Mouse (Mus musculus) ES-E14 (cell line): ENCODE measurements around the gene Fuom. TPM values are rescaled to one million over a fixed set of nuclear protein-coding genes. Genes with fewer than 3 reads are reported as not detected.

Experiments
- DNase-seq: peaks from one replicate; pipeline ENCODE4 v3.0.0-alpha.2; 2013; ENCODE audit warnings: low read depth, low spot score
- H3K27ac ChIP-seq: 2 replicates; pipeline ENCODE4 v1.5.1; 2012; ENCODE audit warnings: low read depth, mild to moderate bottlenecking, low read length, moderate library complexity, mixed read lengths; ENCODE audit not compliant: poor library complexity, insufficient read depth, severe bottlenecking
- H3K36me3 ChIP-seq: 2 replicates; pipeline ENCODE4 v1.6.1; 2012; ENCODE audit warnings: mild to moderate bottlenecking, low read length, moderate library complexity, mixed read lengths; ENCODE audit not compliant: control insufficient read depth, poor library complexity, insufficient read depth, severe bottlenecking
- H3K4me1 ChIP-seq, 2 experiments: fragments of 150-350 bp in 1 of 2; sonication (generic) in 1 of 2; 2 replicates each; pipeline ENCODE4 v1.6.1; 2012; ENCODE audit warnings: low read length in 2 of 2, mild to moderate bottlenecking in 1 of 2, mixed read lengths in 1 of 2; ENCODE audit not compliant: control insufficient read depth in 2 of 2, insufficient read depth in 2 of 2, poor library complexity in 1 of 2
- H3K4me3 ChIP-seq, 2 experiments: fragments of 150-350 bp in 1 of 2; sonication (generic) in 1 of 2; 2 replicates each; pipeline ENCODE4 v1.5.1; 2012; ENCODE audit warnings: low read length in 2 of 2, low read depth in 1 of 2, mild to moderate bottlenecking in 1 of 2, mixed read lengths in 1 of 2; ENCODE audit not compliant: insufficient read depth in 1 of 2, poor library complexity in 1 of 2, severe bottlenecking in 1 of 2
- H3K9ac ChIP-seq: 2 replicates; pipeline ENCODE4 v1.6.1; 2012; ENCODE audit warnings: low read depth, mild to moderate bottlenecking, low read length, mixed read lengths; ENCODE audit not compliant: poor library complexity, insufficient read depth, severe bottlenecking
- H3K9me3 ChIP-seq: fragments of 150-350 bp; sonication (generic); 2 replicates; pipeline ENCODE4 v1.6.1; 2012; ENCODE audit warnings: low read depth, mild to moderate bottlenecking, low read length; ENCODE audit not compliant: control insufficient read depth, insufficient read depth
- CHD2 ChIP-seq: IDR thresholded peaks from 2 replicates; pipeline ENCODE4 v1.6.1; 2014; ENCODE audit warnings: mild to moderate bottlenecking, low read depth, low read length, inconsistent platforms
- HCFC1 ChIP-seq: IDR thresholded peaks from 2 replicates; pipeline ENCODE4 v1.6.1; 2012; ENCODE audit warnings: low read length, inconsistent platforms, borderline replicate concordance; ENCODE audit not compliant: insufficient read depth
- MAFK ChIP-seq: IDR thresholded peaks from 2 replicates; pipeline ENCODE4 v1.6.1; 2014; ENCODE audit warnings: mild to moderate bottlenecking, low read depth, low read length, inconsistent platforms; ENCODE audit not compliant: insufficient read depth
- ZC3H11A ChIP-seq: IDR thresholded peaks from 2 replicates; pipeline ENCODE4 v1.6.1; 2012; ENCODE audit warnings: low read depth, mild to moderate bottlenecking, inconsistent platforms, low read length, borderline replicate concordance
- ZNF384 ChIP-seq: IDR thresholded peaks from 2 replicates; pipeline ENCODE4 v1.6.1; 2012; ENCODE audit warnings: low read depth, low read length, inconsistent platforms
- in situ Hi-C, 2 experiments: fragments of 600-800 bp; cut with MboI; formaldehyde crosslinking; loops; one replicate each; pipeline ENCODE4 v1.15.1; 2025; ENCODE audit warnings: low sequenced_read_pairs in 2 of 2, inconsistent platforms in 1 of 2; ENCODE audit not compliant: unreplicated experiment in 2 of 2
- total RNA-seq: library from RNA; depleted of rRNA; stranded (reverse); fragments of 300-350 nt; gene quantifications from 2 replicates; pipeline ENCODE4 v1.2.3, GENCODE M21; 2012

Gene Fuom
- total RNA-seq, 1 experiment, result 6.6 TPM

DNA sequence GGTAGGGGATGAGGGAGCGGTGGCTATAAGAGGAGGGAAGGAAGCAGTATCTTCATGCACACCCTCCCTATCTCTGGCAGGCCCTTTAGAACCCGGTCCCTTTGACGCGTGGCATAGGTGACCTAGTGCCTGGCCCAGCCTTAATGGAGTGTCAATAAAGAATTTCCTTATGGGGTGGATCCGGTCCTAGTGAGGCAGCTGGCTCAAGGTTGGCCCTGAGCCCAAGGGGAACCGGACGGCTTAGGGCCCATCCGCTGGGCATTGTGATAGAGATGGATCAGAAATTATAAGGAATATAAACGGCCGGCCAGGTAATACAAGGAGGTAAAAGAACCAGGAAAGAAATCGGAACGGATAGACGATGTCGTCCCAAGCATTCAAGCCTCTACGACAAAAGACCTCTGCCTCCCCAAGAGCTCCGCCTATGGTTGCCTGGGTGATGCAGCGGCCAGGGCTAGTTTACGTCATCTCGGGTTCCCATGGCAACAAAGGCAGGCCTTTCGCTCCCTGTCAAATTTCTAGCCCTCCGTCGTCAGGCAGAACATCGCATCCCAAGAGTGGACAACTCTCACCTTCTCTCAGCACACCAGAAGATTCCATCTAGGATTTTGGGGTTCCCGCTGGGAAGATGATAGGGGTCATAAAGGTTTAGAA lies 21.6 kb downstream of the Fuom start:
- Histone ChIP-seq H3K9me3 (no peaks in the 10 kb centered on the region), H3K27ac (no peak overlapping the region), H3K4me3 (no peak overlapping the region), H3K4me1 (no peaks in the 10 kb centered on the region), H3K9ac (no peak overlapping the region), H3K36me3 (no peaks in the 10 kb centered on the region)
- in situ Hi-C loops, result loop anchor here in 1 of 2 experiments (5.0 kb wide), 1 partner anchor 62 kb away; no protein-coding TSS in a partner anchor
- no peak for TF ChIP-seq MAFK
- no peak for TF ChIP-seq ZNF384
- no peak for TF ChIP-seq ZC3H11A
- TF ChIP-seq HCFC1, result no peak
- TF ChIP-seq CHD2, result no peak
- DNase-seq, result peak; percentile 78

DNA sequence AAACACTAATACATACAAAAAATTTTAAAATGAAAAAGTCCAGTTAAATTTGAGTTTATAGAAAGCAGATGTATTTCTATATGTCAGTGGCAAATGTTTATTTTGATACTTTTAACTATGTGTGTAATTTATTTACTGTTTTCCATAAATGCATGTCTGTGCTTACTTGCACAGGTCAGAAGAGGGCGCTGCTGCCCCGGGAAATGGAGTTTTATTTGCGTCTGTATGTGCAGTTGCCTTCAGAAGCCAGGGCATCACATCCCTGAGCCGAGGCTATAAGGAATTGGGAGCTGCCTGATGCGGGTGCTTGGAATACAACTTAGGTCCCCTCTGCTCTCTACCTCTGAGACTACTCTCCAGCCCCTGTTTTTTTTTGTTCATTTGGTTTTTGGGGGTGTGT lies 23.5 kb downstream of the Fuom start:
- Histone ChIP-seq H3K9ac (no peak overlapping the region), H3K4me3 (no peak overlapping the region), H3K27ac (no peak overlapping the region), H3K36me3 (no peaks in the 10 kb centered on the region), H3K9me3 (no peaks in the 10 kb centered on the region), H3K4me1 (no peaks in the 10 kb centered on the region)
- in situ Hi-C loops, result no loop called here
- TF ChIP-seq HCFC1 (no peak), CHD2 (no peak), MAFK (no peak), ZNF384 (0 out of 2 replicates have a peak, but pooled peaks have one; percentile 9), ZC3H11A (peak; percentile 92; the same call in 1 of the 2 replicates)
- DNase-seq, result peak; percentile 79

DNA sequence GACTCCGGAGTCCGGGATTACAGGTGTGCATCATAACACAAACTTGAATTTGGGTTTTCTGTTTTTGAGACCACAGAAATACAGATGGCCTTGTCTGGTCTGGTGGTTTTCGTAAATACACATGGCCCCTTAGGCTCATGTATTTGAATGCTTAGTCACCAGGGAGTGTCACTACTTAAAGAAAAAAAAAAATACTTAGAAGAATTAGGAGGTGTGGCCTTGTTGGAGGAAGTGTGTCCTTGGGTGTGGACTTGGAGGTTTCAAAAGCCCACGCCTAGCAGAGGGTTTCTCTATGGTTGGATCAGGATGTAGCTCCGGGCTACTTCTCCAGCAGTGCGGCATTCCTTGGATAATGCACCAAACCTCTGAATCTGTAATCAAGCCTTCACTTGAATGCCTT lies 24.5 kb downstream of the Fuom start:
- no peak for DNase-seq
- Histone ChIP-seq H3K9ac (no peak overlapping the region), H3K9me3 (no peaks in the 10 kb centered on the region), H3K4me3 (no peak overlapping the region), H3K27ac (peak overlapping the region; percentile 1; the same call in 1 of the 2 replicates), H3K4me1 (no peaks in the 10 kb centered on the region), H3K36me3 (no peaks in the 10 kb centered on the region)
- TF ChIP-seq ZNF384 (peak; percentile 35; the same call in 1 of the 2 replicates), ZC3H11A (no peak)
- in situ Hi-C loops, result no loop called here

DNA sequence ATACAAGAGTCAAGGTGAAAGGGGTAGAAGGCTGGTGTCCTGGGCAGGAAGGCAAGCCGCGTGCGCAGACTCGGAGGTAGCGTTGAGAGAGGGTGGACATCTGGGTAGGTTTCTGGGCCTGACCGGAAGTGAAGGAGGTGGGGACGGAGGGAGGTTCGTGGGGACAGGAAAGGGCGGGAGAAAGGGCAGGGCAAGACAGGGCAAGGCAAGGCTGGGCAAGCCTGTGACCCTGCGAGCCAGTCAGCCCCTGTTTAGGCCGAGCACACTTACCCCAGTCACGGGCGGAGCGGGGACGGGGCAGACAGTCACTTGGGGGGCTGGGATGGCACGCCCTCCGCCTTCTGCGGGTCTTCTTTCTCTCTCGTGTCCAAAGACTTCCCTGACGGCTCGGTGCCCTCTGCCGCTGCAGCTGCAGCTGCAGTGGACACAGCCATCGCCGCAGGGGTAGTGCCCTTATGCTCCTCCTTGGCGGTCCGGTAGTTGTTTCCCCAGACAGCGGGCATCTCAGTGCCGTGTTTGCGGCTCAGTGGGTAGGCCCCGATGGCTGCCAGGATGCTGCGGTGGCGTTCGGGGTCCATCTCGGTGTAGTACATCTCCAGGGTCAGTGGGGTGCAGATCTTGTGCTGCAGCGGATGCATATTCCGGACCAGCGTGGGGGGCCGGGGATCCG lies 32.1 kb downstream of the Fuom start:
- Histone ChIP-seq H3K9me3 (no peaks in the 10 kb centered on the region), H3K4me1 (peaks cover 0 to 3% of the 10 kb centered on the region in 2 experiments; a peak in 1 of 4 replicates), H3K36me3 (no peaks in the 10 kb centered on the region), H3K9ac (peak overlapping the region; percentile 55), H3K4me3 (peak overlapping the region; percentile 60 to 71), H3K27ac (no peak overlapping the region)
- in situ Hi-C loops, result no loop called here
- TF ChIP-seq ZC3H11A, result no peak
- TF ChIP-seq CHD2, result no peak
- TF ChIP-seq HCFC1, result no peak
- no peak for TF ChIP-seq MAFK
- no peak for TF ChIP-seq ZNF384
- no peak for DNase-seq
